Mouse (Mus musculus) c-Kit-positive CD71-positive TER-119-positive erythroid progenitor cells, embryonic 14.5 days (primary cell): ENCODE results near the gene Rgs12.

Source experiments
- DNase-seq: peaks from one replicate; pipeline ENCODE4 v3.0.0-alpha.2; 2013; ENCODE audit warnings: low spot score

Rgs12 gene

DNA sequence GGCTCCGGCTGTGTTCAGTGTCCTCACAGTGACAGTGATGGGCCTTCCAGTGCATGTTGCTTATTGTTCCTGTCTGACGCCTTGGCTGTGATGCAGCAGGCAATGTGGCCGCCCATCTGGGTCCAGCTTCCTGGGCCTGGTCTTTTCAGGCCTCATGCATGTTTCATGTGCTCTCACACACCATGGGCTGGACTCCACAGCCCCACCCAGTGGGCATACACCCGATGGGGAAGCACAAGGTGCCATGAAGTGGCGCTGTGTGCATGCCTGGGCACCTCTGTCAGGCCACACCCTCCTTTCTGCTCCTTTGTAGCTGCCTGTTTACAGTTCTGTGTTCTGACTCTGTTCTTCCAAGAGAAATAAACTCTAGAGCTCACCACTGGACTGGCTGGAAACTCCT is 83.8 kb downstream of the Rgs12 start:
- DNase-seq = no peak

DNA sequence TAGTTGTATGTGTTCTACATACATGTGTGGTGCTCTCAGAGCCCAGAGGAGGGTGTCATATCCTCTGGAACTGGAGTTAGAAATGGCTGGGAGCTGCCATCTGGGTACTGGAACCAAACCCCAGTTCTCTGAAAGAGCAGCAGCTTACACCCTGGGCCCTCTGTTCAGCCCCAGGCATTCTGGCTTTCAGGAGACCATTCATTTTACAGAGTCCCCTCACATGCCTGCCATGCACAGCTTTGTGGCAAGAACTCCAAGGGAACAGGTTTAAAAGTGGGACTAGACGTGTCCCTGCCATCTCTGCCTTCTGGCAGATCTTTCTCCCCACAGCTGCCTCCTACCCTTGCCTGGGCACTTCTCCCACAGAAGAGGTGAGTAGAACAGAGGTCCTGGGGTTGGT is 84.4 kb downstream of the Rgs12 start:
- no peak for DNase-seq

DNA sequence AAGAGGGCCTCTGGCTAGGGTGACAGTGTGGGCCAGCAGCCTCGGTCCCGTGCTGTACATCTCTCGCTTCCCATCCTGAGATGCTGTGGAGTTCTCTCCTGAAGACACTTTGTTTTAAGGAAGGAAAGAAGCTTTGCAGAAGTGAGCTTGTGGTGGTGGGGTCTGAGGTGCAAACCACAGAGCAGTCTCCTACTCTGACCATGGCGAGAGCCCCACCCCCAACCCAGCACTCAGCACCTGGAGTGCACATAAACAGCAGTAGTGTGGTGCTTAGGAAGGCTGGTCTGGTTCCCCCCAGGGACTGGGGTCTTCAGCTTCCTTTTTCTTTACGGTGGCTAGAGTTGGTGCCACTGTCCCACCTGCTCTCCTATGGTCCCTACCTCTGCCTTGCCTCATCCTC is 85.9 kb downstream of the Rgs12 start:
- DNase-seq = no peak

DNA sequence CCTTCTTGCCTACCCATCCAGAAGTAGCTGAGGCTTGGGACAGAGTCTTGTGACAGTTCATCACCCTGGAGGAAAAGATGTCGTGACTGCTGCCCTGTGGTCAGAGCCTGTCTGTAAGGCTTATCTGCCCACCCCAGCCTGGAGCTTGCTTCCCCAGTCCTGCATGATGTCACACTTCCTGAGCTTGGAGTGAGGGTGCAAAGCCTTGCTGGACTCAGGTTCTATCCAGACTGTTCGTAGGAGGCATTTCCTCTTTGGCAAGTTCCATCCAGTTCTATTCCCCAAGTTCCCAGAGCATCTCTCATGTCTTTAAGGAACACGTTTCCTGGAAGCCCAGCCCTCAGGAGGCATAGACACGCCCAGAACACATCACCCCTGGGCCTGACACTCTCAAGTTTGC is 86.5 kb downstream of the Rgs12 start:
- DNase-seq = peak; percentile 59

DNA sequence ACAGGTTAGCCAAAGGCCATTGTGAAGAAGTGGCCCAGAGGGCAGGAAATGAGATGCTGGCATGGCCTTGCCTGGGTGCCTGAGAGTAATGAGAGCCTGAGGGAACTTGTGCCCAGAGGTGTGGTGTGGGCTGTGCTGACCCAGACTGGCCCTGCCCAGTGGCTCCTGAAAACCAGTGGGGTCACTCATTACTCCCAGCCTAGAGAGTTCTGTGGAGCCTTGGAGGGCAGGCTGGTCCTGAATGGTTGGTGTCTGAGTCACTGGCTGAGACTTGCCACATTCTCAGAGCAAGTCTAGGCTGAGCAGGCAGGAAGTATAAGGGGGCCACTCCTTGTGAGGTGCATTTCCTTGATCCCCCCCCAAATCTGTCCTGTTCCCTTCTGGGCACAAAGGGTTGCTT is 88.2 kb downstream of the Rgs12 start:
- DNase-seq = no peak

DNA sequence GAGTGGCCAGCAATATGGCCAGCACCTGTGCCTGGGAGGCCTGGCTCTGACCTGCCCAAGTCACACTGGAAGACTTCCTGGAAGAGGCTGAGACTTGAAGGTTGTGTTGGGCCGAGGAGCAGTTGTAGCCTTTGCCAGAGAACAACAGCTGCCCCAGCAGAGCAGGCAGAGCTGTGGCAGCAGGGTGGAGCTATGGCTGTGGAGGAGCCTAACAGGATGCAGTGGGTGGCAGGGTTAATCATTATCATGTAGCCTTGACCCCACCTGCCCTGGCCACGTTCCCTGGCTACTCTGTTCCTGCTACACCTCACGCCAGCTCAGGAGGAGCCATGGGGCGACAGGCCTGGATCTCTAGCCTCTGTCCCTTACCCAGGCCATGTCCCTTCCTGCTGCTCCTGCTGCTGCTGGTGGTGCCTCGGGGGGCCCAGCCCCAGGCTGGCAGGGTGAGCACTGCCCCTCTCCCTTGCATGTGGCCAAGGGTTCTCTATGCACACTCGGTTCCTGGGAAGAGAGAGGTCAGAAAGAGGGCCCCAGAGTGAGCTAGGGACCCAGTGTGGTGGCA is 92.1 kb downstream of the Rgs12 start, which contains the start of gene Hgfac:
Hgfac (plus strand) TSS at position 242 of the 562 bp plus-strand sequence.
- DNase-seq = no peak

DNA sequence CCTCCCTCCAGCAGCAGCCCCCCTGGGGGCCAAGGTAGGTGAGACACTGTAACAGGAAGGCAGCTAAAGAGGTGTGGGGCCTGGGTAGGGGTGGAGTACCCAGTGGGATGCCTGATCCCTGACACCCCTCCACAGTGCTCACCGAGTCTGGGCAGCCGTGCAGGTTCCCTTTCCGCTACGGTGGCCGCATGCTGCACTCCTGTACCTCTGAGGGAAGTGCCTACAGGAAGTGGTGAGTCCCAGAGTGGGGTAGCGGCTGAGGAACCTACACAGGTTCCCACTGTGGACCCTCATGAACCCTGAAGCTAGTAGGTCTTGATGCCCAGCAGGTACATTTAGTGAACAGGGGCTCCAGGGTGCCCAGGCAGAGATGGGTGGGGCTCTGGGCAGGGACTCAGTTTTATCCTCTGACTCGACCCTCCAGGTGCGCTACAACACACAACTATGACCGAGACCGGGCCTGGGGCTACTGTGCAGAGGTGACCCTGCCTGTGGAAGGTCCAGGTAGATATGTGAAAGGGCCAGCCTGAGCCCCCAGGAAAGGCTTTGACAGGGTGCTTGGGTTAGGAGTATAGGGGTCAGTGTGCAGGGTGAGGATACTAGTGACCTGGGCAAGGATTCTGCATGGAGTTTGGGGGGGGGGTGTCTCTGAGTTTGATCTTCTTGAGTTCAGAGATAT is 93.3 kb downstream of the Rgs12 start:
- no peak for DNase-seq

DNA sequence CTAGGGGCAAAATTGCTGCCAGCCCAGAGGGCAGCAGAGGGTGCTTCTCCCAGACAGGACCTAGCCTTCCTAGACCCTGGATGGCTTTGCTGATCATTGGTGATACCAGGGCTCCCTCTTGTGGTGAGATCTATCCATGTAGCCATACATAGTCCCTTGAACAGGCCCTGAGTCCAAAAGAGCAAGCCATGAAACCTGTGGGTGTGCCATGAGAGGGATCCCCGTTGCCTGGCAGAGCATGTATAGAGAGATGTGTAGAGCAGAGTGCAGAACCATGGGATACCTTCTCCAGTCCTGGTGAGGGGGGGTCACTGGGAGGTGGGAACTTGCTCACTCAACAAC is 93.8 kb downstream of the Rgs12 start:
- DNase-seq = peak; percentile 81

DNA sequence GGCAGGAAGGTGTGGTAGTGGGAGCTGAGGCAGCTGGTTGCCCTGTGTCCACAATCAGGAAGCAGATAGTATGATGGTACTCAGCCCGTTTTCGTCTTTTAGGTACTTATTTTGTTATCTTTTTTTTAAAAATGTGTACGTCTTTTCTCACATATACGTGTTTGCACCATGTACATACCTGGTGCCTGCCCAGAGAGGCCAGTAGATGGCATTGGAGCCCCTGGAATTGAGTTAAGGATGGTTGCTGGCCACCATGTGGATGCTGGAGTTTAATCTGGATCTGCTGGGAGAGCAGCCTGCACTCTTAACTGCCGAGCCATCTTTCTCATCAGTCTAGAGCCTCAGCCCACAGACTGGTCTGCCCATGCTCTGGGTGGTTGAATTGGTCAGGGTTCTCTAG is 101.3 kb downstream of the Rgs12 start:
- DNase-seq = no peak

DNA sequence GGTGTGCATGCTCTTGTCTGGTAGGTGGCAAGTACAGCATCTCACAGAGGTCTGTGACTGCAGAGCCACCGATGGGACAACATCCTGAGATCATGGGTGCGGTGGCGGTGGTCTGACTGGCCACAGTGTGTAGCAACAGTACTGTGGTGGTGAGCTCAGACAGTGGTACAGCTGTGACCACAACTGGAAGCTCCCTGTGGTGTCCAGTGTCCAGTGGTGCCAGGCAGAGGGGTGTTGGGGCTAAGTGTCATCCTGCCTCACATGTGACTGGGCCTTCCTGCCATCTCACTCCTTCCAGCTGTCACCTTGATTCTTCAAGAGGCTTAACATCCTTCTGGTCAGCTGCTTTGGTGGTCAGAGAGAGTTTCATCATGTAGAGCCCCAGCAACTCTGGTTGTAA is 105.4 kb downstream of the Rgs12 start:
- no peak for DNase-seq

DNA sequence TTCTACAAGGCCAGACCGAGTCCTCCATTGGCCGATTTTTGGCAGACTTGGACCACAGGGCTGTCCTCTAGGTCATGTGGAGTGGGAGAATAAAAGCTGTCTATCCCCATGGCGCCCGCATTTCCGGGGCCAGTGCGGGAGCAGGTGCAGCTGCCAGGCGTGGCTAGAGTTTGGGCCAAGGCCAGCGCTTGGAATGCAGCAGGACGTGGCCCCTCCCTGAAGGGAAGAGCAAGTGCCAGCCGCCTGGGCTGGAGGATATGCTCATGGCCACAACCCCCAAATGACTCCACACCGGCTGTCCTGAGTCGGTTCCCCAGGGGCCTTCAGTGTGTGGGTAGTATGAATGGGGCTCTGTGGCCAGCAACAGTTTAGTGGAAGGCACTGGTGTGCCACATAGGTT is 105.8 kb downstream of the Rgs12 start:
- DNase-seq = no peak

DNA sequence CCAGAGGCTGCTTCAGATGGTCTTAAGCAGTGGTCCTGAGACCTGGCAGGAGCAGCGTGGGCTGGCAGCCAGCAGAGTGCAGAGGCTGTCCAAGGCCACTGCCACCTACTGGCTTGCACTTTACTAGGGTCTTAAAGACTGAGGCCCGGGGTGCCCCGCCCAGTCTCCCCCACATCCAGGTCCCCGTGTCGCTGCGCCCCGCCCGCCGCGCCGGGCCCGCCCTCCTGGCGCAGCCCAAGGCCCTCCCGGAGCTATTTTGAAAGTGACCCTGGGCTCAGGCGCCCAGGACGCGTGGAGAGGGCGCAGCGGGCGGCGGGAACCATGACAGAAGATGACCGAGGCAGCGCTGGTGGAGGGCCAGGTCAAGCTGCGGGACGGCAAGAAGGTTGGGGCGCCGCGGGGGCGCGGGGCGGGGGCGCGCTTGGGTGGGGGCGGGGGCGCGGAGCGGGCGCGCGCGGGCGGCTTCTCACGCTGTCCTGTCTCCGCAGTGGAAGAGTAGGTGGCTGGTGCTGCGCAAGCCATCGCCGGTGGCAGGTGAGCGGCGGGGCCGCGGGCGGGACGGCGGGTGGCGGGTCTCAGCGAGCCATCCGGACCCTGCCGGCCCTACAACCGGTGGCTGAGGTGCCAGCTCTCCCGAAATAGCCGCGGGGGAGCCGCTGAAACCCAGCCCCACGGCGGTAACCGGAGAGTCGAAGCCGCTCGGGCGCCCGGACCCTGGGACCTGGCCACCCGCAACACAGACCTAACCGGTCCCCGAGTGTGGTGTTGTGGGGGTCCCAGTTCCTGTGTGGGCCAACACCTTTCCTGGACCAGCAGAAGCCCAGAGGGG is 107.6 kb downstream of the Rgs12 start, which contains the start of gene Dok7:
Dok7 (plus strand) TSS at position 163 of the 829 bp plus-strand sequence.
- no peak for DNase-seq

DNA sequence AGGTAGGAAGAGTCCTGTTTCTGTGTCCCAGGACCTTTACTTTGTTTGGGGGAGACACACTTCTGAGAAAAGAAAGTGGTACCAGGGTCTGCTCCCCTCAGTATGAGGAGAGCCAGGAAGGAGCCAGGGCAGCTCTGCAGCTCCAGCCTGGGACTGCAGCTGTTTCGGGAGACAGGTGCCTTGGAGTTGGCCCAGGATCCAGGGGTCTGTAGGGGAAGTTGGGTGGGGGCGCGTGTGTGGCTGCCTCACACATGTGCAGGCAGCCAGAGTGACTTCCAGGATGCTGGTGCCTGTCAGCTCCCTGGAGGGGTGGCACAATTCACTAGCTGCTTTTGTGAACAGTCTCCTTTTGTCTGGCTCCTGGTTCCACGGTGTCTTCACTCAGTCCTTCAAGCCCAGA is 108.3 kb downstream of the Rgs12 start:
- no peak for DNase-seq

DNA sequence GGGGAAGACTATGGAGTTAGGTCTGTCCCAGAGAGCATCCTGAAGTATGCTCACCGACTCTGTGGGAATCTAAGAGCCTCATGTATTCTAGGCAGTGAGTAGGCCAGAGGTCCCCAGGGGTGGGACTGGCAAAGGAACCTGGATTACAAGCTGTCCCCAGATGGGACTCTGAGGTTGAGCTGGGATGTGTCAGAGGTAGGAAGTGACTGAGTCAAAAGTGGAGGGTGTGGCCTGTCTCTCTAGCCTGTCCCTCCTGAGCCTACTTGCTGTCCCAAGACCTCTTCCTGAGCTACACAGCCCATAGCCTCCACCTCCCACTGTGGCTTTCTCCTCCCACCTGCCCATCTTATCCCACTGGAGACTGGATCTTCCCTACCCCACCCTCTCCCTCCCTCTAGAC is 109.0 kb downstream of the Rgs12 start:
- no peak for DNase-seq

DNA sequence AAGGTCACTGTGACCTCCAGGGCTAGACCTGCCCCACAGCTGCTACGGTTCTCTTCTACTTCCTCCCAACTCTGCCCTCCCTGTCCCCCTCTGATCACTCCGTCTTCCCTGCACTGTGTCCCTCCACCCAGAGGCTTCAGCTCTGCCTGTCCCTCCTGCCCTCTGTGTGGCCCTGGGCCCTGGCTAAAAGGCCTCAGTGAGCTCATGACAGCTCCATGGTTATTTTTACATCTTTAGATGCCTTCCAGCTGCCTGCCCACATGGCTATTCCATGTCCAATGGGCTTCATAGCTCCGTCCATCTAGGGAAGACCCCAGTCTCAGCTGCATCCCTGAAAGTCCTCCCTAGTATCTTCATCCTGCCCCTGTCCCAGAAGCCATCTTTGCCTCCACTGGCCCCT is 110.9 kb downstream of the Rgs12 start:
- DNase-seq = no peak

DNA sequence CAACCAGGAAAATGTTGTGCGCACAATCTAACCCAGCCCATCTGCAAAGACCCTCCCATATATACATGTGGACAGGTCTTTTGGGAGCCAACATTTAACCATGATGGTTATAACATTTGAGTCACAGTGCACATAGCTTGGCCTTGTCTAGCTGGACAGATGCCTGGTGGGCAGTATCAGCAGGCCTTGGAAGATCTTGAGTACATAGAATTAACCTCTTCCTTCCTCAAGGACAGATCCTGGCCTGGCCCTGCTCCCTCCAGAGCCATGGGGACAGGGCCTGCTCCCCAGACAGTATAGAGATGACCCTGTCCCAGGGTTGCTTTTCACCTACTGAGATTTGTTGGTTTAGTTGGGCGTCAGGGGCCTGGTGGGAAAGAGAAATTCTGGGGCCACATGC is 120.6 kb downstream of the Rgs12 start:
- no peak for DNase-seq

DNA sequence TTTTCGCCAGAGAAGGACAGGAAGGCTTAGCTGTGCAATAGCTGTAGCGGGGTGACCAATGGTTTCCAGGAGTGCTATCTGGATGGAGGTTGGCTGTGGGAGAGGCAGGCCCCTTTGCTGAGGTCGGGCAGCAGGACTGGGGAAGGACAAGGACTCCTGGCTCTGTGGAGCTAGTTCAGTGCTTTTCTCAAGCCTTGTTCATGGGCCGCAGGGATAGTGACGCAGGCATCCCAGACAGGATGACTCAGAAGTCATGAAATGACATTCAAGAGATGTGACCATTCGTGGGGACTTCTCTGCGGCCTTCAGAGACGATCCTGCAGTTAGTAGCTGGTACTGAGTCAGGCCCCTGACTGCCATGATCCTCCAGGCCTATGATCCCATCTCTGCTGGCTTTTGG is 121.1 kb downstream of the Rgs12 start:
- no peak for DNase-seq

DNA sequence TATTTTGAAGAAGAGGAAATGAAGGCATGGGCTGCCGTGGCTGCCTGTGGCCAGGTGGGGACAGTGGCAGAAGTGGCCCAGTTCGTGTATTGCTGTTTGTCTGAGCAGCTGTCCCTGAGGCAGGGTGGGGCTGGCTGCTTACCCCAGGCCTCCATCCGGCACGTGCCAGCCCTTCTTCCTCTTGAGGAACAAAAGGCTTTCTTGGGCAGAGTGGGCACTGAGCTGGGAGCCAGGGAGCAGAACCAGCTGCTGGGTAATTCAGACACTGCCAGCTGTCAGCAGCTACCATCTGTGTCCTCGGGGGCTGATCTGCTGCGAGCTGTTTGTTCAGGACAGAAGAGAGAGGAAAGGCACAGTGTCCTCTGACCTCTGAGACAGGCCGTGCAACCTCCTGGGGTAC is 121.7 kb downstream of the Rgs12 start:
- no peak for DNase-seq

DNA sequence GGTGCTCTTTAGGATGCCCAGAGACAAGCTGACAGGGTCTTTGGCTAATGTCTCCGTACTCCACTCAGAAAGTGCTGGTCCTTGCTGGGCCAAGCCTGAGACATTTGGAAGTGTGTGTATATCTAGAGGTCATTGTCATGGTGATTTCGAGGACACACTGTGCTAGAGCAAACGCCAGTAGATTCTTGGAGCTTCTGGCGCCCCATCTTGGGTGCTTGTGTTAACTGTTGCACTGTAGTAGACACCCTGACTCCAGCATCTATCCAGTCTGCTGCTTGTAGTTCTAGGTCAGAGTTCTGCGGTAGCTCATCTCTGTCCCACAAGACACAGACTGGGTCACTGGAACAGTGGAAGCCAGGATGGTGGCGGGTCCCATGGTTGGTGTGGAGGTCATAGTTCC is 122.6 kb downstream of the Rgs12 start:
- DNase-seq = no peak

DNA sequence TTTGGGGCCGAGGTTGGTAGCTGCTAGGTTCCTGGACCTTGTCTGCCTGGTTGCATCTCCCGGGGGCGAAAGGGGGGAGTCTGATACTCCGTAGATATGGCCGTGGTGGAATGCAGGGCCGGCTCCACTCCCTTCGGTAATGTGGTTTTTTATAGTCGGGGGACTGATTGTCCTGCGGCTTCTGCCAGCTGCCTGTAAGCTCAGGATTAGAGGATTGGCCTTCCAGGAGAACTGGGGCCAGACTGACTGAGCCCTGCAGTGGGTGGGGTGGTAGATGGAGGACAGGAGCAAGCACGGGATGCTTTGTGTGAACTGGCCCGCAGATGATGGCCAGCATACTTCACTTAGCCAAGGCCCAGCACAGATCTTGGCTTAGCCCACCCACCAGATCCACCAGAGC is 124.0 kb downstream of the Rgs12 start:
- no peak for DNase-seq

DNA sequence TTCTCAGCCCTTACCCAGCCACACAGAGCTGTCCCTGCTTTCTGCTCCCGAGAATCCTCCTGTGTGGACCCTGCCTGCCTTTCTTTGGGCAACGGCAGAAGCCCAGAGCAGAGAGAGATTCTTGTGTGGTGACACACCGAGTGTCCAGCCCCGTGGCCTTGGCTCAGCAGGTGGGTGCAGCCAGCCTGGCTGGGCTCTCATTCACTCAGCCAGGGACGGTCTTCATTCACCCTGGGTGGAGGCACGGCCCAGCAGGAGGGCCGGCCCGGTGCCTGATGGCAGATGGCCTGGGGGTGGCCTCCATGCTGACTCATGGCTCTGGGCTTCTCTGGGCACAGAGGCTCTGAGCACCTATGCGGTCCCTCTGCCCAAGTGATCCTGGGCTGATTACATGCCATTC is 124.7 kb downstream of the Rgs12 start:
- no peak for DNase-seq

DNA sequence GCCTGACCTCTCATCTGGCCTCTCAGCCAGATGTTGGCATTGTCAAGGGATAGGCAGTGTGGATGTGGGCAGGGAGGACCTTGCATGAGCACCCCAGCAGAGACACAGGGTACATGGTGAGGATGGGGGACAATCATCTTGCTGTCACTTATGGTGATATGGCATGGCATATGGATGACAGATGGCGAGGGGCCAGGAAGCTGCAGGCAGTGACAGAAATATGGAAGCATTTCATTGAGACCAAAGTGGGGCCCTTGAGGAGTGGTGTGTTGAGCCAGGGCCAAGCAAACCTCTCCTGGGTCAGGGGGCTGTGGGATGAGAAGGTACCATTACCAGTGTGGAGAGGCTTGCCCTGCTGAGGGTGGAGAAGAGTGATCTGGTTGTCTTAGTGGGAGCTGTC is 127.1 kb downstream of the Rgs12 start:
- DNase-seq = no peak

DNA sequence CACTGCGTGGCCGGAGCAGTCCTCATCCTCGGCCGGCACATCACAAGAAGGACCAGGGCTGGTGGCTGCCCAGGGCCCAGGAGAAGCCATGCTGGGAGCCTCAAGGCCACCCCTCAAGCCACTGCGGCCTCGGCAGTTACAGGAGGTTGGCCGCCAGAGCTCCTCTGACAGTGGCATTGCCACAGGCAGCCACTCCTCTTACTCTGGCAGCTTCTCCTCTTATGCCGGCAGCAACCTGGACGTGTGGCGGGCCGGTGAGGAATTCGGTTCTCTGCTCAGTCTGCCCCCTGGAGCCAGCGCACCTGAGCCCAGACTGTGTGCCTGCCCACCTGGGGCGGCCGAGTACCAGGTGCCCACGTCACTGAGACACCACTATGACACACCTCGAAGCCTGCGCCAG is 129.9 kb downstream of the Rgs12 start:
- DNase-seq = no peak

DNA sequence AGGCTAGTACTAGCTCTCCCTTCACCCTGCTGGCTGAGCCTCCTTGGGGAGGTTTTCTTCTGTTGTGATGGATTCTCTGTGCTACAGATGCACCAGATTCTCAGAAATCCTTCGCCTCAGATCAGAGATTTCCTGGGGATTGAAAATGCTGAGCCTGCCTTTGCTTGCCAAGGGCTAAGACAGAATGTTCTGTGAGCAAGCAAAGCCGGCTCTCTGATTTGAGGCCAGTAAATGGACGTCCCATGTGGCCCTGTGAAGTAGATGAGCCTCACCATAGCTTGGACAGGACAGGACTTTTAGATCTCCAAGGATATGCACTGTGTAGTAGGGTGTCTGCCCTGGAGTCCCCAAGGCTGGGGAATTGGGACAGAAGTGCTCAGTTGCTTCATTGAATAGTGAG is 135.7 kb downstream of the Rgs12 start:
- DNase-seq = no peak
